Mouse (Mus musculus) B cell, adult 2 months (primary cell): ENCODE data around the gene Msrb3.

Source experiments
- DNase-seq, 2 experiments: peaks; one replicate each; pipeline ENCODE4 v3.0.0; 2022

Msrb3 gene

DNA sequence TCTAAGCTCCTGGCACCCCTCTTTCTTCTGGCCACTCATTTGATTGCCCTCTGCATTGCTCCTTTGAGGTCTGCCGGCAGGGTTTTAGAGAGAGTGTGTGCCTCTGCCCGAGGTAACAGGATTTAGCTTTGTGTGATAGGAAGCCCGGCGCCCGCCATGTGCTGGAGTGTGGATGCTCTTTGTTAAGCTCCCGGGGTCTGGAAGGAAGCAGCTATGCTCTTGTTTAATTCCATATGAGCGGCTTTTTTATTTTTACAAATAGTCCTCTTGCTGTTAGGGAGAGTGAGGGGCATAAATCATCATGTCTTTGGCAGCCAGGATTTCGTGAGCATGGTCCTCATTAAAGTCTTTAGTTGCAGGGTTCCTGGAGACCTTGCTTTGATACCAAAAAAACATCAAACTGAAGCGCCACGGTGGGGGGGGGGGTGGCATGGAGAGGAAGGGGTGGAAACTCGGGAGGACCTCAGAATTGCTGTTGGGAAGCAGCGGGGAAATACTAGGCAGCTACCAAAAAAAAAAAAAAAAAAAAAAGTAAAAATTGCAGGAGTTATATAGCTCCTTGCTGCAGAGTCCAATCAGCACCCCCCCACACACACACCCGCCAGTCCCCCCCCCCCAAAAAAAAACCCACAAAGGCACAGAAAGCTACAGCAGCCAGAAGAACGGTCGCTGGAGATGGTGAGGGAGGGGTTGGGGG is 154.3 kb downstream of the Msrb3 start:
- peak; percentile 4 to 6 for DNase-seq

DNA sequence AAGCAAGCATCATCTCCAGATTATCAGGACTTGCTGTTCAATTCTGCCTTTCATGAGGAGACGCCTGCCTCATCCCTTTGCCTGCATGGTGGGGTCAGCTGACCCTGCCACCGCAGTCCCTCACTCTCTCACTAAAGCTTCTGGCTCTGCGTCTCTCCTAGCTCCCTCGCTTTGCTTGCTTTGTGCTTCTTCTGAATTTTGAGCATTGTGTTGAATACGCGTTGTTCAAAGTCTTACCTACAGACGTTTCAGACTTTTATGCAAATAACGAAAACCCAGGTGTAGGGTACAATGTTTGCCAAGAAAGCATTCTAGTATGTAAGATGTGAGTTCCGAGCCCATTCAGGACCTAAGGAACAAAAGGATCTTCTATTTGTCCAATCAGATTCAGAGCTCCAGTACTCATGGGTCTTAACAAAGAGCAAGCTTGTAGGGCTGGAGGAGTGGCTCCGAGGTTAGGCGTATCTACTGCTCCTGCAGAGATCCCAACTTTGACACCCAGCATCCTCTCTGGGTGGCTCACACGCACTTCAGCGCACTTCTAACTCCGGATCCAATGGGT is 162.3 kb downstream of the Msrb3 start:
- DNase-seq, result no peak

DNA sequence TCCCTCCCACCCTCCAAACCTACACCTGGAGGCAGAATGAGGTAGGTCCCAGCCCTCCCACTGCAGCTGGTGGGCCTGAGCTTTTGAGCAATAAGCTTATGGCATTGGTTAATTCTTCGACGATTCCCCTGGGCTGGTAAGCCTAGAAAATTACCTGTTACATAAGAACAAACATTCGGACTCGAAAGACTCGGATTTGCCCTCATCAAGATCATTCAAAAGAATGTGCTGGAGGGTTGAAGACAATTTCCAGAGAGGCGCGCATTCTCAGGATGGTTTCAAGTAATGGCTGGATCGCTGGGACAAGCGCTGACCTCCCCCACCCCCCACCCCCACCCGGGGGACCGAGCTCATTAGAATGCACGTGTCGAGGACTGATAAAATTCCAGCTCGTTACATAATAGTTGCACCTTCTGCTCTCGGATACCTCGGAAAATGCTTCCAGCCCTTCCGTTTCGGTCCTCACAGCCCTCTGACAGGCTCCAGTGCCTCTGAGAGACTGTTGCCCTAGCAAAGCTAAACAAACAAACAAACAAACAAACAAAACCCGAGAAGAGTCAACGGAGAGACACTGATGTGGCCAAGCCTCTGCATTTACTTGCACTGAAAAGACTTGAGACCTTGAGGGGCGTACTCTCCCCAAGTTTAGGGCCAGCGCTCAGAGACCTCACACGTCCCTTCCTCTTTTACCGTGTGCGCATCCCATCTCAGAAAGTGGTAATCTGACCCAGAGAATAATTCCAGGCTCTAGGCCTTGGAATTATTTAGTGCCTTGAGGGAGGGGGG is 163.0 kb downstream of the Msrb3 start:
- DNase-seq, result no peak

DNA sequence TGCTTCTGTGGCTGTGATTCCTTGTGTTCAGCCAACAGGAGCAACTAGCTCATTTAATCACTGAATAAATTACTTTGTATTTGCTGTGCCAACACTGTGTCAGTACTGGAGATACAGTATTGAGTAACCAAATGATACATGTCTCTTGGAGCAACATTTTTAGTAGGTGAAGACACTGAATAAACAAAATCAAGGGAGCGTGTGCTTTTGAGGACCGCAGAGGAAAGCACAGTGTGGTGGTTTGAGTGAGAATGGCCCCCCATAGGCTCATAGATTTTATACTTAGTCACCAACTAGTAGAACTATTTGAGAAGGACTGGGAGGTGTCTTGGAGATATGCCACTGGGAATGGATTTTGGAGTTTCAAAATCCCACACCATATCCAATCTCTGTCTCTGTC is 164.5 kb downstream of the Msrb3 start:
- no peak for DNase-seq
